Comparison of ENCODE assay signal across 11 mouse cellular contexts in the genomic region with DNA sequence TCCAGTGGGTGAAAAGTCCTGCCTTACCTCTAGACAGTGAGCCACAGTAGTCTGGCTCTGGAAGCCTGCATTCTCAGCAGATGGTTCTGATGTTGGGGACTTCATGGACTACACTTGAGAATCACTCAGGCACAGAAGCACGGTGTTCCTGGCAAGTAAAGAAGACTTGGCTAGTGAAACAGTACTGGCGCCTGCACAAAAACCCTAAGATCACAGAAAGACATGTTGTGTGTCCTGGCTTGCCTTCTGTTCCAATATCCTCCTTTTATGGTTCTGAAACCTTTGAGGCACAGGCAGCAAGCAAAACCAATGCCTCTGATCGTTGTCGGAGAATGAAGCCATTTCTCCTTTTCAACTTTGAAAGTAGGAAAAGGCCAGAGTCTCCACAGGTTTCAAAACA.
DNase-seq lines count a peak whose midpoint lies in the region; TF ChIP-seq lines count a peak whose summit lies in the region.
"Had no signal": no experiment of that assay in that cellular context is flagged by ENCODE, and none has a peak within 500 bp of the region (broad histone marks: within the 10 kb centered on the region; RNA-seq: fewer than 3 reads in every experiment).

No protein-coding gene starts in this region.

- no peak for TF ChIP-seq CTCF in gastrocnemius, adult 2 months (IDR thresholded peaks at IDR 0.05)

- H3K27ac ChIP-seq in gastrocnemius, adult 2 months, result no peak overlapping the region
- H3K27ac ChIP-seq: heart, embryonic 10.5 days; stomach, embryonic 15.5 days had no signal

- intact Hi-C loops in gastrocnemius, adult 2 months (cut with DNase I), result no loop called here

- DNase-seq in gastrocnemius, adult 2 months, result peak; percentile 18
- no peak for DNase-seq in gastrocnemius, postnatal 10 days
- peak; percentile 18 to 59 for DNase-seq in cerebellum, postnatal 36 days
- peak; percentile 21 to 31 for DNase-seq in layer of hippocampus, postnatal 10 days (ENCODE audit: low spot score in 2 of 2)
- peak; percentile 9 for DNase-seq in right cerebral cortex, postnatal 14 days
- DNase-seq in neural tube, embryonic 10.5 days (ENCODE audit: extremely low spot score, low spot score), result no peak
- no peak for DNase-seq in thymus, postnatal 0 days (ENCODE audit: low spot score)
- no peak for DNase-seq in urinary bladder, postnatal 10 days (ENCODE audit: low spot score)
- DNase-seq: lung, embryonic 14.5 days had no signal

- no peak overlapping the region for H3K4me3 ChIP-seq in gastrocnemius, adult 2 months
- H3K4me3 ChIP-seq: heart, embryonic 10.5 days; stomach, embryonic 15.5 days had no signal

Comparison
In these comparisons a context has a peak if more than half of its experiments do, and no peak if none do; other contexts are left out.
1. DNase-seq: peak in gastrocnemius, adult 2 months (single experiment), cerebellum, postnatal 36 days (2 of 2), layer of hippocampus, postnatal 10 days (2 of 2) and right cerebral cortex, postnatal 14 days (single experiment); none in gastrocnemius, postnatal 10 days (single experiment), neural tube, embryonic 10.5 days (single experiment), thymus, postnatal 0 days (single experiment) and urinary bladder, postnatal 10 days (single experiment).